Mouse (Mus musculus) heart, adult 10 weeks (tissue): ENCODE results near the gene A730071L15Rik. TPM values are rescaled to one million over a fixed set of nuclear protein-coding genes. Genes with fewer than 3 reads are reported as not detected.

Experiments used
- polyA plus RNA-seq: library from polyadenylated mRNA; stranded (reverse); fragments of 350-450 nt; fragmentation: Illumina TruSeq; extraction: RNeasy Lipid Tissue Mini Kit (QIAGEN cat#74804); gene quantifications from one replicate; pipeline ENCODE4 v1.2.3, GENCODE M21; 2014; ENCODE audit warnings: low read depth, low replicate concordance

Gene A730071L15Rik
- not detected for polyA plus RNA-seq

DNA sequence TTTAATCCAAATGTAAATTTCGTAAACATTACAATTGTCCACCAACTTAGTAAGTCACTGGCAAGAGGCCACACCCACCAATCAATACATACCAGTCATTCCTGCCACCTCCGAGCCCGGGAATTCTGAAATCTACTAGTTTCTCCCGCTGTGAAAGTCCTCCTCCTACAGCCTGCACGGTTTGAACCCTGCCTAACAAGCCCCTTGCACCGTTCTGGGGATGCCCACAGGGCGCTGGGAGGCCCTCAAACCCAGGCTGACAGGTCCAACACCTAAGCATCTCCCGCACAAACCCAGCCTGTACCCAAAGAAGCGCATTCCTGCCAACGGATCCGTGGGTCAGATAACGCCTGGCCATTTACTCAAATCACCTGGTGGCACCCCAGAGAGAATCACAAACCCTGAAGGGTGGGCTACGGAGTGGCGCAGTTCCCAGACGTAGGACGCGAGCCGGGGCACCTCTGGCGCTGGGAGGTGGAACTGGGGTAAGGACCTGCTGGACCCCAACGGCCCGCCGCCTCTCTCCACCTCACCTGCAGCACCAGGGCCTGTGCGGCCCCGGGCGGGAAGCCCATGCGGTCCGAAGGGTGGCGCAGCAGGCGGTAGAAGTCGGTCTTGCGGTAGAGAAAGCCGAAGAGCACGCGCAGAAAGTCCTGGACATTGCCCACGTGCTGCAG is at the start of gene A730071L15Rik:
Gene A730071L15Rik (plus strand): TSS at position 620 of the 677 bp plus-strand sequence.

DNA sequence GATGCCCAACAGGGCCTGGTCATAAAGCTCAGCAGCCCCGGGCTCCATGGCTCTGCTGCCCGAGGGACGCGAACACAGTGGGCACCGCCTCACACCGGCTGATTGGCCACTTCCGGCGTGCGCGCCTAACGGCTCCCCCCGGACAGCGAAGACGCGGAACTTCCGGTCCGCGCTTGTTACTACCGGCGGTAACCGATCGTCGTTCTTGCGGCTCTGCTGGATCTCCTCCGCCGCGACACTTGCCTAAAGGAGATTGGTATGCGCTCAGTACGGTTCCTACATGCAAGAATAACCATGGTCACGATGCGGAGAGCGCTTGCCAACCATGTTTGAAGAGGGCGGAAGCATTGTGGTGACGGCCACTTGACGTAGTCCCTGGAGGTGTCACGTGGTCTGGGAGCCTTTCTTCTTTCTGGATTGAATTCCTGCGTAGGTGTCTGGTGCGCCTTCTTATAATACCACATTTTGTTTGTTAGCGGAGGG is 299 bp downstream of the A730071L15Rik start, which contains the start of gene Nudcd3:
Gene Nudcd3 (minus strand): TSS at position 329 of the 483 bp plus-strand sequence.

DNA sequence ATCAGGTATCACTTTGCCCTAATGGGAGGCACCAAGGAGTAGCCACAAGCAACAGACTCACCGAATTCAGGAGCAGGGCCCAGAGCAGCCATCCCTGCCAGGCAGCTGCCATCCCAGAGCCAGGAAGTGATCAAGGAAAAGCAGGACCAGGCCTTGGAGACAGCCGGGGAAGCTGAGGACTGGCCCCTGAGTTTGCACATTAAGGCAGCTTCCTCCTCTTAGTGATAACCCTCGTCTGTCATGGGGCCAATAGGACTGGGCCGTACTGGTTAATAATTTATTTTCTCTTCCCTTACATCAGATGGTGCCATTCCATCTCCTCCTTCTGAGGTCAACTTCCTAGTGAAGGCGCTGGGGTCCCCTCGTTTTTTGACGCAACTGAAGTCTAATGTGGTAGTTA is 30.2 kb downstream of the A730071L15Rik start, which contains the start of gene Npc1l1:
Gene Npc1l1 (minus strand): TSS at position 132 of the 400 bp plus-strand sequence.

Other genes with a start within 250 kb of the A730071L15Rik start
- 16.7 TPM for gene Gck, start 249.9 kb upstream of the A730071L15Rik start, polyA plus RNA-seq
- 62.0 TPM for gene Ykt6, start 244.3 kb upstream of the A730071L15Rik start, polyA plus RNA-seq
- 7.6 TPM for gene Camk2b, start 133.7 kb upstream of the A730071L15Rik start, polyA plus RNA-seq
- gene Nudcd3, start 386 bp downstream of the A730071L15Rik start, polyA plus RNA-seq, result 55.5 TPM
- 0.13 TPM for gene Npc1l1, start 30.1 kb downstream of the A730071L15Rik start, polyA plus RNA-seq
- 27.7 TPM for gene Ddx56, start 67.7 kb downstream of the A730071L15Rik start, polyA plus RNA-seq
- 93.1 TPM for gene Tmed4, start 74.8 kb downstream of the A730071L15Rik start, polyA plus RNA-seq
- gene Ogdh, start 91.6 kb downstream of the A730071L15Rik start, polyA plus RNA-seq, result 1,297 TPM
- gene Zmiz2, start 189.0 kb downstream of the A730071L15Rik start, polyA plus RNA-seq, result 34.9 TPM
- 599 TPM for gene Ppia, start 215.4 kb downstream of the A730071L15Rik start, polyA plus RNA-seq
- gene H2afv, start 244.4 kb downstream of the A730071L15Rik start, polyA plus RNA-seq, result 94.5 TPM